Mouse (Mus musculus): ENCODE measurements around the gene Acot7. TPM values are rescaled to one million over a fixed set of nuclear protein-coding genes. Genes with fewer than 3 reads are reported as not detected.

Acot7 gene
- polyA plus RNA-seq, 1 experiment from 2014 or later, result 102 TPM

DNA sequence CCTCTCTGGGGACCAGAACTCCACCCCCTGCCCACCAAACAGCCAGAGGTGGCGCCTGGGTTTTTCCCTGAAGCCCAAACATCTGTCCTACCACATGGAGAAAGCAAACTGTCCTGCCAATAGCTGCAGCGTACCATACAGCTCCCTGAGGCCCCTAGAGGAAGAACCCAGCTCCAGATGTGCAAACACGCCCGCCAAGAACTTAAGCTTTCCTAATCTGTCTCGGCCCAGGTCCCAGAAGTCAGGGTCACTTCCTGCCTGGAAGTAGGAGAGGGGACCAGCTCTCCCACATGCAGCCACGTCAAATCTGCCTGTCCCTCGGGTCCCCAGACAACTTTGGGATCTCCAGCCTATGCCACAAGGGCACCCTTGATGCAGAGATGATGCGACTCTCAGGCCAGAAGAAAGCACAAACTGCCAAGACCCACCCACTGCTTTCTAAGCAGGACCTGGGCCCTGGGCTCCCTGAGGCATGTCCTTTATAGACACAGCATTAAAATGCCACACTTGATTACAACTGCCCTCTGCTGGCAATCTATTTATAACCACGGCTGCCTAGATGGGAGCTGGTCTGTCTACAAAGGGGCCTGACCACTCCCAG, 94.6 kb downstream of the Acot7 start:
- POLR2A ChIA-PET, result interaction anchor here (1.3 kb wide), 2 partner anchors 15 to 59 kb away, joined by 3 read pairs; no protein-coding TSS in a partner anchor
- in situ Hi-C loops (cut with MboI; ENCODE audit: low pct_unique_long_range_greater_than_20kb), result loop anchor here (5.0 kb wide), 1 partner anchor 60 kb away; no protein-coding TSS in a partner anchor
- DNase-seq (ENCODE audit: low read depth, low spot score) (no peak), ATAC-seq (peak; percentile 40)
- TF ChIP-seq CTCF (IDR thresholded peaks at IDR 0.05), result no peak
- CTCF ChIA-PET, result interaction anchor here (0.7 to 2.1 kb wide), 9 partner anchors 8 to 102 kb away, joined by 3 to 11 read pairs (median 4); no protein-coding TSS in a partner anchor
- no peaks in the 10 kb centered on the region for H3K27me3 ChIP-seq

DNA sequence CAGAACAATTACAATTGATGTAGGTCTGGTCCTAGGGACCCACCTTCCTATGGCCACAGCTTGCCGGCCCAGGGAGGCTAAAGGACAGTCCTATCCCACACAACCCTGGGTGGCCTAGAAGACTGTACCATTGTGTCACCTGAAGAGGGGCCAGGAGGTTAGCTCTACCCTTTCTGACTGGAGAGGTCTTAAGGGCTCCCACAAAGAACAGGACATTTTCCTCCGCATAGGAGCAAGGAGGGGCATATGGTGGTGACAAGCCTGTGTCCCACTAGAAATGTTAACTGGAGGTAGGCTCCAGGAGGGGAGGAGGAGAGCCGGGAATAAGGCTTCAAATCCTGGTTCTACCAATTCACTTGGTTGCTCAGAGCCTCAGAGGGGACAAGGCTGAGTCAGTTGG, 95.3 kb downstream of the Acot7 start:
- ChIA-PET CTCF (interaction anchor here (0.7 to 2.1 kb wide), 6 partner anchors 9 to 66 kb away, joined by 3 to 11 read pairs (median 4); no protein-coding TSS in a partner anchor), POLR2A (interaction anchor here (1.3 kb wide), 2 partner anchors 16 to 60 kb away, joined by 3 read pairs; no protein-coding TSS in a partner anchor)
- ATAC-seq (no peak), DNase-seq (ENCODE audit: low read depth, low spot score) (no peak)
- no peaks in the 10 kb centered on the region for H3K27me3 ChIP-seq
- in situ Hi-C loops (cut with MboI; ENCODE audit: low pct_unique_long_range_greater_than_20kb), result loop anchor here (5.0 kb wide), 1 partner anchor 61 kb away; no protein-coding TSS in a partner anchor
- no peak for TF ChIP-seq CTCF (IDR thresholded peaks at IDR 0.05)

GRCm38 (mm10) chr4:152273621-152274236, 95.8 kb downstream of the Acot7 start, which contains the start of gene Gpr153:
TSS of gene Gpr153 (plus strand) at chr4:152274232.
- DNase-seq (ENCODE audit: low read depth, low spot score), result no peak
- ATAC-seq, result peak; percentile 22
- no peak for TF ChIP-seq CTCF (IDR thresholded peaks at IDR 0.05)
- H3K27me3 ChIP-seq, result no peaks in the 10 kb centered on the region
- ChIA-PET POLR2A (interaction anchor here (1.3 kb wide), 1 partner anchor 16 kb away, joined by 3 read pairs; no protein-coding TSS in a partner anchor), CTCF (interaction anchor here (0.7 to 2.1 kb wide), 4 partner anchors 9 to 61 kb away, joined by 3 to 11 read pairs (median 6); no protein-coding TSS in a partner anchor)
- in situ Hi-C loops (cut with MboI; ENCODE audit: low pct_unique_long_range_greater_than_20kb), result loop anchor here (5.0 kb wide), 1 partner anchor 61 kb away; no protein-coding TSS in a partner anchor

GRCm38 (mm10) chr4:152274681-152275131, 96.8 kb downstream of the Acot7 start:
- no peaks in the 10 kb centered on the region for H3K27me3 ChIP-seq
- POLR2A ChIA-PET, result interaction anchor here (0.8 kb wide), 1 partner anchor 165 kb away, joined by 3 read pairs; no protein-coding TSS in a partner anchor
- in situ Hi-C loops (cut with MboI; ENCODE audit: low pct_unique_long_range_greater_than_20kb), result loop anchor here (5.0 kb wide), 1 partner anchor 62 kb away; no protein-coding TSS in a partner anchor
- ATAC-seq (peak; percentile 13), DNase-seq (ENCODE audit: low read depth, low spot score) (no peak)
- CTCF ChIA-PET, result no interaction called here
- TF ChIP-seq CTCF (IDR thresholded peaks at IDR 0.05), result no peak

- H3K27me3 ChIP-seq, result no peaks in the 10 kb centered on the region
- POLR2A ChIA-PET, result interaction anchor here (1.5 kb wide), 1 partner anchor 10 kb away, joined by 3 read pairs; no protein-coding TSS in a partner anchor
- ATAC-seq, result no peak
- CTCF ChIA-PET, result interaction anchor here (0.9 to 2.3 kb wide), 5 partner anchors 9 to 155 kb away, joined by 3 to 6 read pairs (median 4); no protein-coding TSS in a partner anchor
- in situ Hi-C loops (cut with MboI; ENCODE audit: low pct_unique_long_range_greater_than_20kb), result no loop called here
- TF ChIP-seq CTCF (IDR thresholded peaks at IDR 0.05), result no peak
- no peak for DNase-seq (ENCODE audit: low read depth, low spot score)
Measured at GRCm38 (mm10) chr4:152276389-152277347, 98.7 kb downstream of the Acot7 start.

- ATAC-seq (no peak), DNase-seq (ENCODE audit: low read depth, low spot score) (no peak)
- H3K27me3 ChIP-seq, result no peaks in the 10 kb centered on the region
- in situ Hi-C loops (cut with MboI; ENCODE audit: low pct_unique_long_range_greater_than_20kb), result no loop called here
- TF ChIP-seq CTCF (IDR thresholded peaks at IDR 0.05), result no peak
- ChIA-PET POLR2A (no interaction called here), CTCF (no interaction called here)
Measured at GRCm38 (mm10) chr4:152277916-152278315, 100.0 kb downstream of the Acot7 start.

GRCm38 (mm10) chr4:152278986-152279385, 101.1 kb downstream of the Acot7 start:
- in situ Hi-C loops (cut with MboI; ENCODE audit: low pct_unique_long_range_greater_than_20kb), result no loop called here
- TF ChIP-seq CTCF (IDR thresholded peaks at IDR 0.05), result no peak
- no peaks in the 10 kb centered on the region for H3K27me3 ChIP-seq
- ATAC-seq (no peak), DNase-seq (ENCODE audit: low read depth, low spot score) (no peak)
- ChIA-PET CTCF (no interaction called here), POLR2A (interaction anchor here (0.6 kb wide), 1 partner anchor 76 kb away, joined by 4 read pairs; no protein-coding TSS in a partner anchor)

- in situ Hi-C loops (cut with MboI; ENCODE audit: low pct_unique_long_range_greater_than_20kb), result no loop called here
Measured at GRCm38 (mm10) chr4:152281601-152282000, 103.7 kb downstream of the Acot7 start.

DNA sequence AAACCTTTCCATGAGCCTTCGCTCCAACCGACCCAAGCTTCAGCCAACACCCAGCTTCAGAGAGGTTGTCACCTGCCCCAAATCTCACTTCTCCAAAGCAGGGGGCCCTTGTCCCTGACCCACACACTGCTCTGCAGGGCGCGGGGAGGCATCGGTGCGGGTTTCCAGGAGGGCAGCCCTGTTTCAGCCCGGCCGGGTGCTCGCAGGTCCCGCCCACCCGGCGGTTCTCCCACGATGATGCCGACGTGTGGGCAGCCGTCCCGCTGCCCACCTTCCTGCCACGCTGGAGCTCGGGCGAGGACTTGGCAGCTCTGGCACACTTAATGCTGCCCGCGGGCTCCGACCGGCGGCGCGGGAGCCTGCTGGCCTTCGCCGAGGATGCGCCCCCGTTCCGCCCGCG, 104.8 kb downstream of the Acot7 start:
- DNase-seq (ENCODE audit: low read depth, low spot score), result no peak
- ChIA-PET CTCF (interaction anchor here (1.1 kb wide), 1 partner anchor 153 kb away, joined by 3 read pairs; no protein-coding TSS in a partner anchor), POLR2A (no interaction called here)
- in situ Hi-C loops (cut with MboI; ENCODE audit: low pct_unique_long_range_greater_than_20kb), result no loop called here
- H3K27me3 ChIP-seq, result no peaks in the 10 kb centered on the region
- ATAC-seq, result no peak
- TF ChIP-seq CTCF (IDR thresholded peaks at IDR 0.05), result no peak

More at GRCm38 (mm10) chr4:152281601-152282000, 103.7 kb downstream of the Acot7 start:
- H3K27me3 ChIP-seq, result no peaks in the 10 kb centered on the region
- ChIA-PET CTCF (interaction anchor here (0.7 to 1.2 kb wide), 2 partner anchors 60 to 68 kb away, joined by 3 to 4 read pairs; no protein-coding TSS in a partner anchor), POLR2A (interaction anchor here (0.7 kb wide), 1 partner anchor 11 kb away, joined by 4 read pairs; no protein-coding TSS in a partner anchor)
- ATAC-seq (no peak), DNase-seq (ENCODE audit: low read depth, low spot score) (no peak)
- TF ChIP-seq CTCF (IDR thresholded peaks at IDR 0.05), result no peak
